Mouse (Mus musculus): ENCODE measurements around the gene Tas2r124.

Tas2r124 gene

GRCm38 (mm10) chr6:132754430-132754829 lies at the start of gene Tas2r124:
TSS of gene Tas2r124 (plus strand) at chr6:132754730.
- no peak for DNase-seq

DNA sequence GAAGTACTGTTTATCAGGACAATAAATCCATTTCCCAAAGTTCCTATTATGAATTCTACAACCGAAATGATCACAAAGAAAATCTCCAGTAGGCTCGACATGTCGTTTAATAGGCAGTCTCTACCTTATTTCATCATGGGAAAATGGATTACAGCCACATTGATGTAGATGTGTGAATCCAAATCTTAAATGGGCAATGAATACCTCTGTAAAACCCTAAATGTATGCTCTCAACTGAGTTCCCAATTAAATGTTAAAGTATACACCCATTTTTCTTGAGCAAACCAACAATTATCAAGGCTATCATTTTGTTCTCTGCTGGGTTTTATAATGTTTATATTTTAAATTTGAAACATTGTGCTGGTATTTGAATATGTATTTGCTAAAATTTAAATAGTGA lies 42.7 kb upstream of the Tas2r124 start, which contains the start of gene Tas2r122:
Gene Tas2r122 (minus strand): TSS at position 101 of the 400 bp plus-strand sequence.
- no peak for DNase-seq

GRCm38 (mm10) chr6:132737935-132738334 lies 16.6 kb upstream of the Tas2r124 start, which contains the start of gene Tas2r115:
TSS of gene Tas2r115 (minus strand) at chr6:132738035.
- no peak for DNase-seq

DNA sequence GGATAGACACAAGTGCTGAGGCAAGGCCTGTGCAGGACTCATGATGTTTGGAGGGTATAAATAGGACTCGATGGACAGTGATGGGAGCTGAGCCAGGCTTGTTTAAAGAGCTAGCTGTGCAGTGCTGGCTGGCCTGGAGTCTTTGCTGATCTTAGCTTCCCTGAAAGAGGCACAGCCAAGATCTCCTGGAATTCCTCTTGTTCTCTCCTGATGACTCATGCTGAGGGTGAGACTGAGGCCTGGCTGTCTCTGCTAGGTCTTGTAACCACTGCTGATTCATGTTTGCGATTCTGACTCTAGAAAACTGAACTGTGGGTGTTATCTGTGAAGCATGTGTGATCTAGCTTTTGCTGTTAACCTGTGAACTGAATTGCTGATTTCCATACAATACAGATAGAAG lies 4.3 kb upstream of the Tas2r124 start:
- DNase-seq, result no peak

- DNase-seq, result no peak
Observed at GRCm38 (mm10) chr6:132761831-132762230, 7.3 kb downstream of the Tas2r124 start, which contains the start of gene Tas2r102. TSS of gene Tas2r102 (plus strand) at chr6:132762131.

- DNase-seq, result no peak
Observed at GRCm38 (mm10) chr6:132778062-132778461, 23.5 kb downstream of the Tas2r124 start, which contains the start of gene Tas2r136. TSS of gene Tas2r136 (minus strand) at chr6:132778162.

- no peak for DNase-seq
Observed at GRCm38 (mm10) chr6:132795393-132795792, 40.9 kb downstream of the Tas2r124 start.

- DNase-seq, result no peak
Observed at GRCm38 (mm10) chr6:132802518-132802917, 48.0 kb downstream of the Tas2r124 start, which contains the start of gene Tas2r117. TSS of gene Tas2r117 (plus strand) at chr6:132802818.

Data from cerebellum, adult 11 months (tissue).